Comparison of ENCODE assay signal across 13 mouse cellular contexts in genomic region chr15:62513462-62513861, GRCm38 (mm10).
"Had no signal": no experiment of that assay in that cellular context is flagged by ENCODE, and none has a peak within 500 bp of the region (broad histone marks: within the 10 kb centered on the region; RNA-seq: fewer than 3 reads in every experiment).

No protein-coding gene starts in this region.

- H3K4me3 ChIP-seq: limb, embryonic 13.5 days; neural tube, embryonic 13.5 days; stomach, embryonic 15.5 days had no signal

- H3K4me2 ChIP-seq: limb, embryonic 13.5 days; neural tube, embryonic 13.5 days; stomach, embryonic 15.5 days had no signal

- H3K9ac ChIP-seq: limb, embryonic 13.5 days; liver, embryonic 14.5 days; neural tube, embryonic 13.5 days; stomach, embryonic 15.5 days had no signal

- H3K4me1 ChIP-seq: limb, embryonic 13.5 days; neural tube, embryonic 13.5 days; stomach, embryonic 15.5 days had no signal

- H3K36me3 ChIP-seq: limb, embryonic 13.5 days; neural tube, embryonic 13.5 days; stomach, embryonic 15.5 days had no signal

- H3K27ac ChIP-seq: limb, embryonic 13.5 days; liver, embryonic 14.5 days; neural tube, embryonic 13.5 days; stomach, embryonic 15.5 days had no signal

- H3K9me3 ChIP-seq: limb, embryonic 13.5 days; neural tube, embryonic 13.5 days; stomach, embryonic 15.5 days had no signal

- ATAC-seq: lung, postnatal 0 days; midbrain, embryonic 16.5 days had no signal

- H3K27me3 ChIP-seq: limb, embryonic 13.5 days; neural tube, embryonic 13.5 days; stomach, embryonic 15.5 days had no signal

- DNase-seq: kidney, postnatal 25 days; left cerebral cortex, postnatal 4 days; lung, adult 18-20 months; lung, postnatal 36 days; right cerebral cortex, postnatal 14 days; thymus, adult 2 months; thymus, postnatal 25 days had no signal
